Mouse (Mus musculus) liver, embryonic 15.5 days (tissue): ENCODE data around the gene Poc1b. TPM values are rescaled to one million over a fixed set of nuclear protein-coding genes. Genes with fewer than 3 reads are reported as not detected.
"Not testable (repeated sequence)": the region's sequence is repeated elsewhere in the genome, so short reads cannot be mapped to it uniquely, and the experiment has no call there.

Experiments used
- ATAC-seq: fragments of 200-750 bp; cut with Nextera tagmentation; 2 replicates; pipeline ENCODE4 v1.8.0; 2017; ENCODE audit warnings: moderate number of reproducible peaks, mild to moderate bottlenecking, moderate library complexity; ENCODE audit not compliant: insufficient read depth
- H3K27ac ChIP-seq: fragments of 300-500 bp; sonication (generic); replicated peaks from 2 replicates; pipeline ENCODE4 v1.5.1; 2015; ENCODE audit warnings: mild to moderate bottlenecking, inconsistent platforms
- H3K27me3 ChIP-seq: fragments of 300-500 bp; sonication (generic); 2 replicates; pipeline ENCODE4 v1.6.1; 2015; ENCODE audit warnings: mild to moderate bottlenecking, inconsistent platforms
- H3K36me3 ChIP-seq: fragments of 300-500 bp; sonication (generic); replicated peaks from 2 replicates; pipeline ENCODE4 v1.6.1; 2015; ENCODE audit warnings: moderate library complexity, mild to moderate bottlenecking, inconsistent platforms
- H3K4me1 ChIP-seq: fragments of 300-500 bp; sonication (generic); replicated peaks from 2 replicates; pipeline ENCODE4 v1.6.1; 2015; ENCODE audit warnings: inconsistent platforms
- H3K4me2 ChIP-seq: fragments of 300-500 bp; sonication (generic); 2 replicates; pipeline ENCODE4 v1.6.1; 2015; ENCODE audit warnings: moderate library complexity, mild to moderate bottlenecking, inconsistent platforms
- H3K4me3 ChIP-seq: fragments of 300-500 bp; sonication (generic); replicated peaks from 2 replicates; pipeline ENCODE4 v1.5.1; 2015; ENCODE audit warnings: mild to moderate bottlenecking, inconsistent platforms
- H3K9ac ChIP-seq: fragments of 300-500 bp; sonication (generic); 2 replicates; pipeline ENCODE4 v1.6.1; 2015; ENCODE audit warnings: moderate library complexity, mild to moderate bottlenecking, inconsistent platforms
- H3K9me3 ChIP-seq: fragments of 300-500 bp; sonication (generic); replicated peaks from 2 replicates; pipeline ENCODE4 v1.6.1; 2016; ENCODE audit warnings: inconsistent platforms
- WGBS: fragments of 180-500 bp; shearing (Covaris S2); methylation state at CpG from one replicate; pipeline ENCODE4 v1.1.7; 2015; ENCODE audit warnings: mixed read lengths; ENCODE audit not compliant: insufficient replicate concordance; 5-methylcytosine and 5-hydroxymethylcytosine counted together
- polyA plus RNA-seq: library from polyadenylated mRNA; unstranded; fragments of >200 nt; fragmentation: Nextera tagmentation; extraction: Ambion mirVana; gene quantifications from 2 replicates; pipeline ENCODE4 v1.2.1, GENCODE M21; 2015

Gene Poc1b
- polyA plus RNA-seq, 1 experiment from 2014 or later = 5.0 TPM

- 88% methylated on average over 5 of the region's 5 CpGs for WGBS
- H3K4me3 ChIP-seq = no peak overlapping the region
These were observed 50.0 kb downstream of the Poc1b start for GRCm38 (mm10) chr10:99156808-99157207.

GRCm38 (mm10) chr10:99157697-99158096 lies 50.9 kb downstream of the Poc1b start:
- H3K36me3 ChIP-seq, H3K27ac ChIP-seq, H3K4me2 ChIP-seq, H3K9me3 ChIP-seq, H3K4me1 ChIP-seq, ATAC-seq, H3K9ac ChIP-seq, H3K4me3 ChIP-seq, H3K27me3 ChIP-seq: not testable (repeated sequence)
- 79% methylated on average over 10 of the region's 10 CpGs for WGBS

More at GRCm38 (mm10) chr10:99156808-99157207, 50.0 kb downstream of the Poc1b start:
- H3K27ac ChIP-seq = no peak overlapping the region
- H3K36me3 ChIP-seq = no peaks in the 10 kb centered on the region
- H3K9ac ChIP-seq = no peak overlapping the region
- no peaks in the 10 kb centered on the region for H3K27me3 ChIP-seq
- no peak for ATAC-seq
- peaks cover under 1% of the 10 kb centered on the region for H3K4me1 ChIP-seq
- H3K9me3 ChIP-seq = no peaks in the 10 kb centered on the region
- H3K4me2 ChIP-seq = no peak overlapping the region

GRCm38 (mm10) chr10:99161987-99162582 lies 55.2 kb downstream of the Poc1b start:
- no peak overlapping the region for H3K9ac ChIP-seq
- no peaks in the 10 kb centered on the region for H3K9me3 ChIP-seq
- no peak for ATAC-seq
- no peak overlapping the region for H3K27ac ChIP-seq
- H3K4me1 ChIP-seq = no peaks in the 10 kb centered on the region
- no peak overlapping the region for H3K4me3 ChIP-seq
- H3K27me3 ChIP-seq = no peaks in the 10 kb centered on the region
- WGBS = 38% methylated on average over 8 of the region's 8 CpGs
- no peaks in the 10 kb centered on the region for H3K36me3 ChIP-seq
- H3K4me2 ChIP-seq = no peak overlapping the region

- H3K4me2 ChIP-seq = no peak overlapping the region
- WGBS = 83% methylated on average over 5 of the region's 5 CpGs
- no peak for ATAC-seq
- no peaks in the 10 kb centered on the region for H3K9me3 ChIP-seq
- H3K27ac ChIP-seq = no peak overlapping the region
- H3K9ac ChIP-seq = no peak overlapping the region
- no peaks in the 10 kb centered on the region for H3K36me3 ChIP-seq
- no peaks in the 10 kb centered on the region for H3K4me1 ChIP-seq
- no peaks in the 10 kb centered on the region for H3K27me3 ChIP-seq
- H3K4me3 ChIP-seq = no peak overlapping the region
These were observed 56.2 kb downstream of the Poc1b start for GRCm38 (mm10) chr10:99163002-99163401.

- ATAC-seq = no peak
- Histone ChIP-seq H3K9ac (no peak overlapping the region), H3K36me3 (no peaks in the 10 kb centered on the region), H3K4me3 (no peak overlapping the region), H3K27ac (no peak overlapping the region), H3K27me3 (no peaks in the 10 kb centered on the region), H3K4me2 (no peak overlapping the region), H3K9me3 (no peaks in the 10 kb centered on the region), H3K4me1 (peaks cover under 1% of the 10 kb centered on the region; the same call in 1 of the 2 replicates)
- 38% methylated on average over 13 of the region's 13 CpGs for WGBS
These were observed 58.1 kb downstream of the Poc1b start for GRCm38 (mm10) chr10:99164871-99165477.

GRCm38 (mm10) chr10:99165751-99166282 lies 59.0 kb downstream of the Poc1b start:
- 55% methylated on average over 7 of the region's 7 CpGs for WGBS
- Histone ChIP-seq H3K4me3 (no peak overlapping the region), H3K36me3 (no peaks in the 10 kb centered on the region), H3K4me2 (no peak overlapping the region), H3K9me3 (no peaks in the 10 kb centered on the region), H3K9ac (no peak overlapping the region), H3K4me1 (peaks cover 4% of the 10 kb centered on the region; the same call in 1 of the 2 replicates), H3K27me3 (no peaks in the 10 kb centered on the region), H3K27ac (no peak overlapping the region)
- ATAC-seq = peak; percentile 40; the same call in 1 of the 2 replicates

- ATAC-seq = no peak
- H3K4me1 ChIP-seq = peaks cover 7% of the 10 kb centered on the region; the same call in 1 of the 2 replicates
These were observed 59.6 kb downstream of the Poc1b start for GRCm38 (mm10) chr10:99166392-99166791.

GRCm38 (mm10) chr10:99168404-99168803 lies 61.6 kb downstream of the Poc1b start:
- ATAC-seq = no peak
- Histone ChIP-seq H3K36me3 (no peaks in the 10 kb centered on the region), H3K4me2 (no peak overlapping the region), H3K4me3 (no peak overlapping the region), H3K9me3 (no peaks in the 10 kb centered on the region), H3K27ac (no peak overlapping the region), H3K9ac (no peak overlapping the region), H3K4me1 (peaks cover 16% of the 10 kb centered on the region), H3K27me3 (no peaks in the 10 kb centered on the region)
- 59% methylated on average over 6 of the region's 6 CpGs for WGBS

More at GRCm38 (mm10) chr10:99166392-99166791, 59.6 kb downstream of the Poc1b start:
- no peaks in the 10 kb centered on the region for H3K27me3 ChIP-seq
- H3K36me3 ChIP-seq = no peaks in the 10 kb centered on the region
- no peak overlapping the region for H3K4me2 ChIP-seq
- H3K27ac ChIP-seq = no peak overlapping the region
- no peaks in the 10 kb centered on the region for H3K9me3 ChIP-seq
- no peak overlapping the region for H3K9ac ChIP-seq
- 65% methylated on average over 3 of the region's 3 CpGs for WGBS
- H3K4me3 ChIP-seq = no peak overlapping the region

GRCm38 (mm10) chr10:99168840-99169764 lies 62.3 kb downstream of the Poc1b start:
- H3K4me1 ChIP-seq = peaks cover 16% of the 10 kb centered on the region
- WGBS = 50% methylated on average over 11 of the region's 11 CpGs
- no peaks in the 10 kb centered on the region for H3K9me3 ChIP-seq
- H3K9ac ChIP-seq = no peak overlapping the region
- H3K27ac ChIP-seq = 0 out of 2 replicates have a peak overlapping the region, but pooled peaks have one; percentile 11
- no peak for ATAC-seq
- H3K27me3 ChIP-seq = no peaks in the 10 kb centered on the region
- H3K4me3 ChIP-seq = no peak overlapping the region
- no peak overlapping the region for H3K4me2 ChIP-seq
- no peaks in the 10 kb centered on the region for H3K36me3 ChIP-seq

- Histone ChIP-seq H3K4me2 (no peak overlapping the region), H3K27me3 (no peaks in the 10 kb centered on the region), H3K4me1 (peaks cover 16% of the 10 kb centered on the region), H3K27ac (0 out of 2 replicates have a peak overlapping the region, but pooled peaks have one; percentile 33), H3K4me3 (no peak overlapping the region), H3K9me3 (no peaks in the 10 kb centered on the region), H3K36me3 (no peaks in the 10 kb centered on the region), H3K9ac (no peak overlapping the region)
- ATAC-seq = peak; percentile 35; the same call in 1 of the 2 replicates
- WGBS = 50% methylated on average over 5 of the region's 5 CpGs
These were observed 62.9 kb downstream of the Poc1b start for GRCm38 (mm10) chr10:99169765-99170129.
